Mouse (Mus musculus) layer of hippocampus, adult 2 months (tissue): ENCODE results near the gene Rrbp1. TPM values are rescaled to one million over a fixed set of nuclear protein-coding genes. Genes with fewer than 3 reads are reported as not detected.

Experiments
- DNase-seq, 2 experiments: peaks; one replicate each; pipeline ENCODE4 v3.0.0; 2022; ENCODE audit warnings: low spot score in 2 of 2
- H3K27ac ChIP-seq: fragments of 200-600 bp; 2 replicates; pipeline ENCODE4 v1.8.1; 2022
- H3K4me3 ChIP-seq: fragments of 200-600 bp; 2 replicates; pipeline ENCODE4 v1.8.1; 2022; ENCODE audit warnings: mild to moderate bottlenecking
- CTCF ChIP-seq: fragments of 200-600 bp; conservative IDR thresholded peaks from 2 replicates; pipeline ENCODE4 v1.8.1; 2022; ENCODE audit warnings: antibody characterized with exemption, mild to moderate bottlenecking, moderate library complexity
- long read RNA-seq, 2 experiments: library from polyadenylated mRNA; stranded (forward); transcript quantifications; one replicate each; pipeline ENCODE4 v2.0.0; 2021; ENCODE audit warnings: borderline mapping rate in 2 of 2
- total RNA-seq, 2 experiments: library from RNA; stranded (reverse); gene quantifications; 2 replicates each; pipeline ENCODE4 v1.2.3; 2021

The Rrbp1 gene
- 10 to 100 TPM; 52.6 to 56.3 TPM for total RNA-seq
- long read RNA-seq, experiment 1, full-length matches to known transcripts = 5 of 16 reads
- long read RNA-seq, experiment 1, partial matches to known transcripts = 10 of 16 reads
- long read RNA-seq, experiment 1, other reads (novel, unspliced or antisense) = 1 of 16 reads
- long read RNA-seq, experiment 2, full-length matches to known transcripts = 3 of 12 reads
- long read RNA-seq, experiment 2, partial matches to known transcripts = 8 of 12 reads
- long read RNA-seq, experiment 2, other reads (novel, unspliced or antisense) = 1 of 12 reads

DNA sequence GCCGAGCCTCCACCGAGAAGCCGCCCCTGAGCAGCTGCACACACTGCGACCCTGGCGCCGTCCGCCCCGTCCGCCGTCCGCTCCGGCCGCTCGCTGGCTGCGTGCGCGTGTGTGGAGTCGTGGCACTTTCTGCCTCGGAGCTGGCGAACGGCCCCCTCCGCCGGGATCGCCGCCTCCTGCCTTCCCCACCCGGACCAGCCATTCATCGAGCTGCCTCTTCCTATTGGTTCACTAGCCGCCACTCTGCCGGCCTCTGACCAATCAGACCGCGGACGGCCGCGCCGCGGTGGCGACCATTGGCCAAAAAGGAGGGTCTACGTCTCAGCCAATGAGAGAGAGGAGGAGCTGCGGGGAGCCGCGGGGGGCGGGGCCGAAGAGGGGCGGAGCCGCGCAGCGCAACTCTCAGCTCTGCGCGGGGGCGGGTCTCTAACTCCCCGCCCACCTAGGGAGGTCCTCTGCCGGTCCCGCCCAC lies at the start of gene Rrbp1:
Gene Rrbp1 (minus strand): TSS at position 184 of the 472 bp plus-strand sequence.
- DNase-seq = peak; percentile 98 to 99
- TF ChIP-seq CTCF = no peak
- Histone ChIP-seq H3K27ac (peak within 1 kb of the TSS; percentile 90), H3K4me3 (peak within 1 kb of the TSS; percentile 71)

DNA sequence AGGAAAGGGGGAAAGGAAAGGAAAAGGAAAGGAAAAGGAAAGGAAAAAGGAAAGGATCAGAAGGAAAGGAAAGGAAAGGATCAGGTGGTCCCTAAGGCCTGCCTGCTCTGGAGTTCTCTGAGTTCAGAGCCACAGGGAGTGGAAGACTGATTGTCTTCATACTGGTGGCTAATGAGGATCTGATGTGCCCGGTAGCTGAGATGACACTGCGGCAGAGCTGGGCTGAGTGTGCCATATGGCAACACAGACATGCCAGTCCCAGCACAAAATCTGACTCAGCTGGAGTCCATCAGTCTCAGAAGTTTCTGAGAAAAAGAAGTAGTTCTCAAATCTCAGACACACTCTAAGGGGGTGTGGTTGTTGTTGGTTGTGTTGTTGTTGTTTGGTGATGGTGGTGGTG lies 46.7 kb upstream of the Rrbp1 start:
- TF ChIP-seq CTCF = no peak
- DNase-seq = no peak
- H3K4me3 ChIP-seq = no peak overlapping the region
- H3K27ac ChIP-seq = no peak overlapping the region

DNA sequence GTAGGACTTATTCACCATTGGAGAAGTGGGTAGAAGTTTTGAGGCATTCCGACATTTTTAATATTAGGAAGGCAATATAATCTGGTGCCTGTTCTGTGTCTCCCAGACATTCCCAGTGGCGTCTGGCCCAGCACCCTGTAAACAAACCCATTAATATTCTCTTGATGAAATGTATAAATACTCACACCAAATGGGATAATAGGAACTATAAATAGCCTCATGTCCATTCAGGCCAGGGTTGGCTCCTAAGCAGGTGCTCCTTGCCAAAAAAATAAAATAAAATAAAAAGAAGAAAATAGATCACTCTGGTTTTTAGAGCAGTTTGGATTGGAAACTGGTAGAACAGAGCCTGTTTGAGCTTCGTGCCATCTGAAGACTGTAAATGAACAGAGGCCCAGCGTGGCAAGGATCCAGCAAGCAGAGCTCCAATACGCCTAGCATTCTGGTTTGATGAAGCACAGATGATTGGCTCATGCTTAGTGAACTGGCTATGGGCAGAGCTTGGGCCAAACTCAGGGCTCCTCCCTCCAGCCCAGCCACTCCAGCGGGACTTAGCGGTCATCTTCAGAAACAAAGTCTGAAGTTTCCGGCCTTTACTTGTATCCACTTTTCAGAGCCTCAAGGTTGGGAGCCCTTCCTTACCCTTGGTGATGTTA lies 41.5 kb upstream of the Rrbp1 start:
- peak; percentile 75 to 86 for DNase-seq
- Histone ChIP-seq H3K27ac (peak overlapping the region; percentile 63), H3K4me3 (no peak overlapping the region)
- TF ChIP-seq CTCF = no peak

DNA sequence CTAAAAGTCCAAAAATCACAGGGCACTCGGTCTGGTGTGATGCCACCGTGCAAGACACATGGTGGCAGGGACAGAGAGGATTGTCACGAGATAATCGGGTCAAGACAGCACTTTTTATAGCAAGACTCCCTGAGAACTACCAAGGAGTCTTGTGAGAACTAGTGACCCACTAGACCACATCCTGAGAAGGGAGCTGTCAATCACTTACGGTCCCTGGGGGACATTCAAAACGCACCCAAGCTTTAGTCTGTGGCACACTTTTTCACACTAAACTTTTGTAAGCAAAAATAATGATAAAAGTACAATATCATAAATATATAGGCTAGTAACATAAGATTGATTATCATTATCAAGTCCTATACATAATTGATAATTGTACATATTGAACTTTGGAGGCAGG lies 39.8 kb upstream of the Rrbp1 start:
- no peak for TF ChIP-seq CTCF
- DNase-seq = no peak
- Histone ChIP-seq H3K27ac (no peak overlapping the region), H3K4me3 (no peak overlapping the region)

DNA sequence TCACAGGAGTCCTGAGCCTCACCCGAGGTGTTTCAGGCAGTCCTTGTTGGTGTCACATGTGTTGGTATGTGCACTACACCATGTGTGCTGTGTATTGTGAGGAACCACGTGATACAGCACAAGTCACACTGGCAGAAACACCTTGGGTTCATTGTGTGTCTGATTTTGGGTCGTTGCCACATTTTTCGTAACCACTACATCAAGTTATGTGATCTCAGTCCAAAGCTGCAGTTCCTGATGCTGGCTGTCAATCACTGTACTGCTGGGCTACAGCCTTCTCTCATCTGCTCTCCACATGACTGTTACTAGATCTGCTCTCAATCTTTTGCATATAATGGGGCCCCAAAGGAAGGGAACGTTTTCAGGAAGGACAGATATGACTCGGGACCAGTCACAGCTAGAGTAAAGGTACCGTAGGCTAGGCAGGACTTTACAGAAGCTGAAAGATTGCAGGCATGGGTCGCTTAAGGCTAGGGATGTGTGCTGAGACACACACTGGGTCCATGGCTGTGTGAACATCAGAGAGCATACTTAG lies 39.1 kb upstream of the Rrbp1 start:
- no peak overlapping the region for H3K27ac ChIP-seq
- TF ChIP-seq CTCF = no peak
- no peak for DNase-seq
- H3K4me3 ChIP-seq = no peak overlapping the region

DNA sequence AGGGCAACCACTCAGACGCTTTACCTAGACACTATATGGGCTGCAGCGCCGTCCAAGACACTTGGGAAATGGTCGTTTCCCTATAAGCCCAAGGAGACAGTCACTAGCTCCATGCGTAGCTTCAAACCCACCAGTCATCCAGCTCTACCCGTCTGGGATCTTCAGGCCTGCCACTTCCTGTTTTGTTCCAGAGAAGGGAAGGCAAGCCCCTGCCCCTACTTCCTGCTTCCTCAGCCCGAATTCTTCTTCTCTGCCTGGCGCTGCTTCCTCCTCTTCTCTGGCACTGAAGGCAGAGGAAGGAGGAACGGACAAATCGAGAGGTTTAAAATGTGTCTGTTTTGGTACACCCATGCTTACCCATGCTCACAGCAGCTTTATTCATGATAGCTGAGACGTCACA lies 35.9 kb upstream of the Rrbp1 start:
- Histone ChIP-seq H3K4me3 (no peak overlapping the region), H3K27ac (no peak overlapping the region)
- no peak for TF ChIP-seq CTCF
- DNase-seq = no peak

DNA sequence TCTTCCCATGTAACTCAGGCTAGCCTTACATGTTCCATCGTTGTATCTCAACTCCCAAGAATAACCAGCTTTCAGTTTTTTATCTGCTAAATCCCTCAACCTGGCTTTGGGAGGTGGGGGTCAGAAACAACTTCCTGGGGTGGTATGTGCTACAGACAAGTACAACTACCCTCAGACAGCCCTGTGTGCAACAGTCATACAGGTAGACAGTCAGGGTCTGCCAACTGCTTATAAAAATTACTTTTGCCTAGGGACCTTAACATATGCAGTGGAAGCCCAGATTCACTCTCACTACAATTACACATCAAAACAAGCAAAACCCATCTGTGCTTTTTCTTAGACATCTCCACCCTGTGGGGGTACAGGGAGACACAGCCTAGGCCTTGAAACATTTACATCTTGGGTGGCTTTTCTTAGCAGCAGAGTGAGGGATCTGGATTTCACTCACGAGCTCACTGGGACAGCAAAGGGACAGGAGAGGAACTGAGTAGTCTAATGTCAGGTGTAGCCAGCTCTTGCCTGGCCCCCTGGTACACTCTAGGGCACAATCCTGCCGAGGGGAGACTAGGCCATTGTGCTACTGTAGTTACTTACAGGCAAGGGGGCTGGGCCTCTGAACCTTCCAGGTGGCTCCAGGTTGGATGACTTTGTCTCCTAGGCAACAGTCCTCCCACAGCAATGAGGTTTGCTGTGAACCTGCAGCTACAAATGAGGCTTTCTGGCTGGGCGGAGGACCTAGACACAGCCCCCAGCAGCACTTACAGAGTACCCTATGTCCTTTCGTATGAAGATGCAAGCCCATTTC lies 34.9 kb upstream of the Rrbp1 start:
- DNase-seq = no peak
- Histone ChIP-seq H3K4me3 (no peak overlapping the region), H3K27ac (no peak overlapping the region)
- peak; percentile 37 for TF ChIP-seq CTCF

DNA sequence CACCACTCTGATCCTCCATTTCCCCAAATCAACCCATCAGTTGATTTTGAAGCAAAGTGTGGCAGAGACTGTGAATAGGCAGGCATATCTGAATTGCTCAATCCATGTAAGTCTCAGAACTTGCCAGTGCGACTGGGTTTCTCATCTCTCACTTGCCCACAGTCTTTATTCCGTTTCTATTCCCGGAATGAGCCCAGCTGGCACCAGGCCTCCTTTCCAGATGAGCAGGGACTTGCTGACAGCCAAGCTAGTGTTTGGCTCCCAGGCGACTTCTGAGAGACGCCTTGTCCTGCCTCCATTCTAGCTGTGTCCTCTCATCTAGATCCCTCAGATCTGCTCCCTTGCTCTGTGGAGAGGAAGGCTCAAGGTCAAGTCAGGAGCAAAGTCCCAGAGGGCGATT lies 33.7 kb upstream of the Rrbp1 start:
- H3K27ac ChIP-seq = peak overlapping the region; percentile 36; the same call in 1 of the 2 replicates
- no peak for TF ChIP-seq CTCF
- DNase-seq = peak; percentile 59 to 75
- H3K4me3 ChIP-seq = no peak overlapping the region

DNA sequence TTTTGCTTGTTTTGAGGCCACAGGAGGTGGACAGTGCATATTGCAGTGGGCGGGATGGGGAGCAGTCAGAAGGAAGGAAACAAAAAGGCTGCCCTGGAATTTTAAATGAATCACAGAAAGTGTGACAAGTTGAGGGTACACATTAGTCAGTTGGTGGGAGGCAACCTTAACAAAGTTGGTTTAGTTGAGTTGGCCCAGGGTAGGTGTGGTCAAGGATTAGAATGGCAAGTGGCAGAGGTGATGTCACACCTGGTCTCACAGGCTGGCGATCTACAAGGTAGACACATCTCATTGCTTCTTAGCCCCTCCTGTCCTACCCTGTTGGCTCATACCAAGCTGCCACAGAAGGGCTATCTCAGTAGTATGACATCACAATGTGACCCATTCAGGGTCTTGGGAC lies 21.6 kb upstream of the Rrbp1 start, which contains the start of gene Banf2:
Gene Banf2 (plus strand): TSS at position 396 of the 400 bp plus-strand sequence.
- Histone ChIP-seq H3K27ac (no peak within 1 kb of the TSS), H3K4me3 (no peak within 1 kb of the TSS)
- no peak for TF ChIP-seq CTCF
- DNase-seq = no peak

DNA sequence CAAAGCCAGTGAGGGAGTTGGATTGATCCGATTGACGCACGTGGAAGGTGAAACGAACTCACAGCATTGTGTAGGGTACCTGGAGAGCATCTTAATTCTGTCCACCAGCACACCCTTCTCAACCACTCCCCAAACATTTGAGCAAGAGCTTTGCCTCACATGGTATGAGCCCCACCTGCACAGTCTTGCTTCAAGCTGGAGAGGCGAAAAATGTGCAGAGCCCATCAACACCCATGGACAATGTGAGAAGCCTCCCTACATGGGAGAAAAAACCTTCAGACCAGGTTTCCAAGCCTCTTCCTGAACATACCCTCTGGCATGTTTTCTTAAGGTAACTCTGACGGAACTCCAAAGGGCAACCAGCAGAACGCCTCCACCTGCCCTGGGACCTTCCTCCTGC lies 19.7 kb upstream of the Rrbp1 start:
- H3K4me3 ChIP-seq = no peak overlapping the region
- no peak for DNase-seq
- no peak overlapping the region for H3K27ac ChIP-seq
- TF ChIP-seq CTCF = no peak

DNA sequence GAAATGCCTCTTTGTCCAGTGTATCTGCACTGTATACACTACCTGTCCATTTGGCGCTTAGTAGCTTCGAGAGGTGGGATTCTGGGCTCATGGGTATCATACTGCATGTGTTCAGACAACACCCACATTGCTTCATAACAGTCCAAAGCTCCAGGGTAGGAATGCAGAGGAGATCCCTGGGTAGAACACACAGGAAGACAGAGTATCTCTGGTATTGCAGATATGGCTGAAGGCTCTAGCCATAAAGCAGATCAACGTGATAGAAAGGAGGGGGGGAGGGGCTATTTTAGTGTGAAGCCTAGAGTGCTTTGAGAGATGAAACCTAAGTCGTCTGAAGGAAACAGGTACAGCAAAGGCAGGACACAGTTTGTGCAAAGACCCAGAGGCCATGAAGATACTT lies 15.4 kb upstream of the Rrbp1 start:
- no peak for TF ChIP-seq CTCF
- Histone ChIP-seq H3K27ac (no peak overlapping the region), H3K4me3 (no peak overlapping the region)
- no peak for DNase-seq

DNA sequence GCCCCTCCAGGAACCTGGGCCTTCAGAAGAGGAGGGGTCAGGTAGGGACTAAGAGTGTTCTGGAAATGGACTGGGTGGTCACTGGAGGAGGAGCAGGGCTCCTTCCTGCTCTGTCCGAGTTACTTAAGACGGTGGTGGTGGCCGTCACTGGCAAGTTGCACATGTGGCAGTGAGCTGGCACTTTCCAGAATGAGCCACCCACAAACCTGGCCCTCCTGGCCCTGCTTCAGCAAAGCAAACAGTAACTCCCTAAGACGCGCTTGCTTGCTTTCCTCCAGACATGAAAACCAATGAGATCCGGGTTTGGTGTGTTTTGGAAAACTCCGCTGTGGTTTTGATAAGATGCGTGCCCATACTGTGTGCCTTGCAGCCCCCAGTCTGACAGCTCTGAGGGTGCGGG lies 14.3 kb upstream of the Rrbp1 start:
- DNase-seq = no peak
- no peak overlapping the region for H3K4me3 ChIP-seq
- H3K27ac ChIP-seq = no peak overlapping the region
- TF ChIP-seq CTCF = no peak

DNA sequence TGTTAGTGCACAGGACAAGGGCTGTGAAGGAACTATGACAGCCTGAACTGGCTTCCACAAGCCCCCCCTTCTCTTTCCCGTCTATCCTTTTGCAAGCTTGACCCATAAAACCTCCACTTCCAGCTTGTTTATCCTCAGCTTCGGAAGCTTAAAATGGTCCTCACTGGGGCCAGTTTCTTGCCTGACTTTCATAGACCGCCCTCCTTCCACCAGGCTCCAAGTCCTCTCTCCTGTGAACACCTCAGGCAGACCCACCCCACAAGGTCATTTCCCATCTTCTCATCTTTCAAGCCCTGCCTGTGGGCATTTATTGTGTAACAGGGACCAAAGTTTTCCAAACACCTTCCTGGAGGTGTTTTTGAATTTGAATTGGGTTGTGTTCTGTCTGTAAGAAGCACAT lies 11.4 kb upstream of the Rrbp1 start:
- Histone ChIP-seq H3K27ac (no peak overlapping the region), H3K4me3 (no peak overlapping the region)
- no peak for DNase-seq
- no peak for TF ChIP-seq CTCF
